Mouse (Mus musculus): ENCODE measurements around the gene Dclre1b.
"Not testable (repeated sequence)": the region's sequence is repeated elsewhere in the genome, so short reads cannot be mapped to it uniquely, and the experiment has no call there.

The Dclre1b gene

GRCm38 (mm10) chr3:103808891-103809798, at the start of gene Dclre1b, which contains the start of the genes Ap4b1 and Gm43064:
Gene Dclre1b (minus strand): TSS chr3:103809444.
Gene Ap4b1 (plus strand): TSS chr3:103809520.
Gene Gm43064 (plus strand): TSS chr3:103809573.
- in situ Hi-C loops (cut with MboI; ENCODE audit: low sequenced_read_pairs) = no loop called here

GRCm38 (mm10) chr3:103857977-103858563, 48.8 kb upstream of the Dclre1b start:
- in situ Hi-C loops (cut with MboI; ENCODE audit: low sequenced_read_pairs) = no loop called here

DNA sequence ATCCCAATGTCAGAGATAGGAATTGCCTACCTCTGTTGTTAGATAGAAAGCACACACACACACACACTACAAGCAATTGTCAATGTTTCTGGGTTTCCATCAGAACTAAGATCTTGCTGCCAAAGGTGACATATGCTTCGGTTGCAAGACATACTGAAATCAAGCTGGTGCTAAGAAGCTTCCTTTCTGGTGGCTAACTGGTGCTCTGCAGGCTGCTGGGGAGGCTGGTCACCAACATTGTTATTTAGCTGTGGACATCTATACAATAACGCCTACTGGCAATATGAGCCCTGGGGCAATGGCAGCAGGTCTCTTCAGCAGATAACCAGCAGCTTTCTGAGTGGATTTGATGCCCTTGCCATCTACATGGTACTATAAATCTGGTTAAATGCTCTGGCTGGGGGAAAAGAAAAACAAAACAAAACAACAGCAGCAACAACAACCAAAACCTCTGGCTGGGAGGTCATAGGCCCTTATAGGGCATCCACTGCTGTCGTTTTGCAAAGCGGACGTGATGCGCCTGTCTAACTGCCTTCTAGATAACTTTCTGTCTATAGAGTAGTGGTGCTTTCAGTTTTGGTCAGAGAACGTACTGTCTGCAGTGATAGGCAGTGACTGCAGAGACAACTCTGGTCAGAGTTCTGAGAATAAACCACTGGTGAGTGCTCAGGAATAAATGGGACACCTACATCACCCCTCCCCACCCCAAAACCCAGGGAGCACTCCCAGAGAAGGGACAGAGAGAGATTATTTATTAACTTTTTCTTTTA, 48.0 kb upstream of the Dclre1b start:
- in situ Hi-C loops (cut with MboI; ENCODE audit: low sequenced_read_pairs) = no loop called here

DNA sequence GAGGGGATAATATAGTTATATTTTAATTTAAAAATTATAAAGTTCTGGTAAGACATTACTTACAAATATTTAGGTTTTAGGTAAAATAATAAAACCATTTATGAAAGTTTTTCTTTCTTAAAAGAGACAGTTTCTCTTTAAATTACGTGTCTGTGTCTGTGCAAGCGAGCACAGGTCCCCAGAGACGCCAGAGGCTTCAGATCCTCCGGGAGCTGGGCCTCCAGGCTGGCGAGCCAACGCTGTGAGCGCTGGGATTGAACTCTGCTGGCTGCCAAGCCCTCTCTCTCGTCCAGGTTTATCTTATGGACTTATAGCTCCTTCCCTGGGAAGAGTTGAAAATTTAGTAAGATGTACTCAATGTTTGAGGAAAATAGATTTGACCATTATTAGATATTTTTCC, 44.6 kb upstream of the Dclre1b start:
- in situ Hi-C loops (cut with MboI; ENCODE audit: low sequenced_read_pairs) = no loop called here

DNA sequence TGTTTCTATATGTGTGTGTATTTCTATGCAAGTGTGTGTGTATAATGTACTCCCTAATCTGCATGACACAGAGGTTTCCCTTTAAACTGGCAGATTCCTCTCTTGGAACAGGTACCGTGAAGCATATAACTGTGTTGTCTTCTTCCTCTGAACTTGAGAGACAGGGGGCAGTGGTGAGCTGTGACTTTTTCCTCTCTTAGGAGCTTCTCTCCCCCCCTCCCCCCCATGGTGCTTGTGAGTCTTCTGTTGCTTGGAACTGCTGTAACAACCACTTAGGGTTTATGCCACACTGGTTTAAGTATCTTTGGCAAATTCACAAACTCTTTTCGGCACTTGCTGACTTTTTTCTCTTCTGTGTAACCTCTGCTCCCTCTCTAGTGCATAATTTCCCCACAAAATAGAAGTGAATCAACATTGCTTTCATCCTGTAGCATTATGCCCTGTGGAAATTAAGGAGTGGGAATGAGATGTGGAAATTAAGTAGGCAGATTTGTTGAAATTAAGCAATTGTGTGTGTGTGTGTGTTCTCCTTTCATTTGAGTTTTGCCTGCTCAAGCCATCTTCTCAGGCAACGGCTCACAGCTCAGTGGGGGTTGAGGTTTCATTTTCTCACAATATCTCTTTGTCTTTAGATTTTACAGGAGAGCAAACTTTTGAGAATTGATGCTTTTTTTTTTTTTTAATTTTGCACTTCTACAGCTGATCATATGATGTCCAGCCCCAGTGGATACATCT, 43.5 kb upstream of the Dclre1b start:
- in situ Hi-C loops (cut with MboI; ENCODE audit: low sequenced_read_pairs) = no loop called here

- in situ Hi-C loops (cut with MboI; ENCODE audit: low sequenced_read_pairs) = no loop called here
Measured at GRCm38 (mm10) chr3:103851882-103852281, 42.6 kb upstream of the Dclre1b start.

DNA sequence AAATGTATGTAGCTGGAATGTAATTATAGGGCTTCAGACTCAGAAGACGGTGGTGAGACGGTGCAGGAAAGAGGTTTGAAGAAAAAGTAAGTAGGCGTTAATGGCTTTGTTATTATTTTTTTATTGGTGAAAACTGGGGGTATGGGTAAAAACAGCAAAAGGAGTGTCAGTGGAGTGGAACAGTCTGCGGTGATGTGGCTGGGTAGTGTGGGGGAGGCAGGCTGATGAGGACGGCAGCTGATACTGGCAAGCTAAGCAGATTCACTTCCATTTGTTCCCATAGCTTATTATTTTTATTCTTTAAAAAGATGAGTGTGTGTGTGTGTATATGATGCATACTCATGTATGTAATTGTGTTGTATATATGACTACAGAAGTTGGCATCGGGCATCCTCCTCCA, 42.2 kb upstream of the Dclre1b start:
- in situ Hi-C loops (cut with MboI; ENCODE audit: low sequenced_read_pairs) = no loop called here

DNA sequence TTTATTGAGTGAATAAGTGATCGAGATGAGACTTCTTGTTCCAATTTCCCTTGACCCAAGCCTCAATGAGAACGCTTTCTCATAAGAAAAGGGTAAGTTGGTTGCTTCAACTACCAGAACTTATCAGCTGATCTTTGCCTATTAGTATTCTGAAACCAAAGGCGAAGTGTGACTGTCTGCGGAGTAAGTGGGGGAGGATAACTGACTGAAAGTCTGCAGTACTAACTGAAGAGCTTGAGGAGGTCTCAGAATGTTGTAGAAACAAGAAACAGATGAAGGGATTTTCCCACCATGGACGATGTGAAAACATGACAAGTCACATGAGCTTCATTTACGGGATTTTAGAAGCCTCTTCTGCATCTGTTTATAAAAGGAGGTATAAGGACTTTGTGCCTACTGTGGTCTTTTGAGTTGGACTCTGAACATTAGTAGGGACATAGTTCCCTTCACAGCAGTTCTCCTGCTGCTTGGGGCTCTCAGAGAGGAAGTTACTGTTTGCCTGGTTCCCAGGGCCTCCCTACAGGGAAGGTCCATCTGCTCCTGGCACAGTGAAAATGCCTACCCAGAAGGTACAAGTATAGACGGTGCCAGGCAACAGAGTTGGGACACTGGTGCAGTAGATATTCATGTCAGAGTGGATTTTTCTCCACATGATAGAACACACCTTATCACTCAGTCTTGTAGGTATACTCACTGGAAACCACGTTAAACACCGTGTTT, 41.6 kb upstream of the Dclre1b start:
- in situ Hi-C loops (cut with MboI; ENCODE audit: low sequenced_read_pairs) = no loop called here

DNA sequence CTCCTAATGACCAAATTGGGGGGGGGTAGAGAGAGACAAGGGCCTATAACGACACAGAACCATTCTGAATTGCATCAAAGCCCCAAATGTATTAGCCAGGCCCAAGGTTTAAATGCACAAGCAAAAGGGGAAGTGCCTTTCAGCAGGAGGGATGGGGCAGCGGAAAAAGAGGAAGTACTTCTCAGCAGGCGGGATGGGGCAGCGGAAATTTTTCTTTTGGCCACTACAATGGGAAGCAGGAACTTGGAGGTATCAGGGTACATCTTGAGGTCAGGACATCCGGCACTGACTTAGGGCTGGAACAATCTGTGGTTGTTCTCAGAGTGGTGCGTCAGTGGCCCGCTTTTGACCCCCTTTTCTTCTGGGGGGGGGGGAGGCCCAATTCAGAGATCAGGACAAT, 31.7 kb upstream of the Dclre1b start:
- in situ Hi-C loops (cut with MboI; ENCODE audit: low sequenced_read_pairs) = not testable (repeated sequence)

DNA sequence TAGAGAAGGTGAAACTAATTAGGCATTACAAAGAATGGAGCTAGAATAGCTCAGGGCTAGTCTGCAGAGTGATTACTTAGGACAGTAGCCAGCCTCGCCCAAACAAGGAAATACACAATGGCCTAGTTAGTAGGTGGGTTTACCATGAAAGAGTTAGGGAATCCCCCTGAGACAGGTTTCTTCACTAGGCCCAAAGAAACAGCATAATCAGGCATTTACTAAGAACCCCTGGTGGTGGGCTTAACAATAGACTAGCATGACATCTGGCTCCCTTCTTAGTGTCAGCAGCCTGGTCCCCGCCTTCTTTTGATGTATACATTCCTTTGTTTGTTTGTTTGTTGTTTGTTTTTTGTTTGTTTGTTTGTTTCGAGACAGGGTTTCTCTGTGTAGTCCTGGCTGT, 31.0 kb upstream of the Dclre1b start:
- in situ Hi-C loops (cut with MboI; ENCODE audit: low sequenced_read_pairs) = not testable (repeated sequence)

- in situ Hi-C loops (cut with MboI; ENCODE audit: low sequenced_read_pairs) = no loop called here
Measured at GRCm38 (mm10) chr3:103839711-103840110, 30.5 kb upstream of the Dclre1b start.

- in situ Hi-C loops (cut with MboI; ENCODE audit: low sequenced_read_pairs) = no loop called here
Measured at GRCm38 (mm10) chr3:103836453-103836852, 27.2 kb upstream of the Dclre1b start.

GRCm38 (mm10) chr3:103835951-103836310, 26.7 kb upstream of the Dclre1b start:
- in situ Hi-C loops (cut with MboI; ENCODE audit: low sequenced_read_pairs) = no loop called here

- in situ Hi-C loops (cut with MboI; ENCODE audit: low sequenced_read_pairs) = no loop called here
Measured at GRCm38 (mm10) chr3:103835272-103835950, 26.2 kb upstream of the Dclre1b start.

DNA sequence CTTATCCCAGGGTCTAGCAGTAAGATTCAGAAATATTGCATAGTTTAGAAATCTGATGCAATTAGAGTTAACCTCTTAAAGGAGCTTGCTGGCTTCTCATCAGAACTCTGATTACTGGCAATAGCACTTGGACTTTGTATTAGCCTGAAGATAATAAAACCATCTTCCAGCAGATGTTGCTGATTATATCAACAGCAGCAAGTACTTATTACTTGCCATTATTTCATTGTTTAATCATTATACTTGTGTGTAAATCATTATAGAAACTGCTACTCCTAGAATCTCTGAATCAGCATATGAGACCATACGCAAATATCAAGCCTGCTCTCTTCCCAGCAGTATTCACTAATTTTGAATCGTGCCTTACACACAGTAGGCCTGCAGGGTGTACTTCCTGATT, 24.8 kb upstream of the Dclre1b start:
- in situ Hi-C loops (cut with MboI; ENCODE audit: low sequenced_read_pairs) = no loop called here

- in situ Hi-C loops (cut with MboI; ENCODE audit: low sequenced_read_pairs) = no loop called here
Measured at GRCm38 (mm10) chr3:103832426-103832825, 23.2 kb upstream of the Dclre1b start, which contains the start of gene Bcl2l15. Gene Bcl2l15 (plus strand): TSS chr3:103832601.

- in situ Hi-C loops (cut with MboI; ENCODE audit: low sequenced_read_pairs) = no loop called here
Measured at GRCm38 (mm10) chr3:103831146-103831545, 21.9 kb upstream of the Dclre1b start.

GRCm38 (mm10) chr3:103830681-103831080, 21.4 kb upstream of the Dclre1b start:
- in situ Hi-C loops (cut with MboI; ENCODE audit: low sequenced_read_pairs) = not testable (repeated sequence)

DNA sequence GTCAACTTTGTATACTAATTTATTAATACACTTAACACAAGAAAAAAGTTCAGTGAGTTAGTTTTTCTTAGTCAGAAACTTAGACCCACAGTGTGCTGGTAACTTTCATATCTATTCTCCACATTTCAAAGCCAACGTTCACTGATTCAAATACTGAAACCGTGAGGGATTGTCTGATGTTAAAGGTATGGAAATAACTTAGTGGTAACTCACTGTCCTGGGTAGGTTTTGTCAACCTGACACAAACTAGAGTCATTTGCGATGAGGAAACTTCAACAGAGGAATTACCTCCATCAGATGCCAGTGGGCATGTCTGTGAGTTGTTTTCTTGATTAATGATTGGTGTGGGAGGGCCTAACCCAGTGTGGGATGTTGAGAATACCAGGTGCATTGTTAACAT, 19.8 kb upstream of the Dclre1b start:
- in situ Hi-C loops (cut with MboI; ENCODE audit: low sequenced_read_pairs) = no loop called here

GRCm38 (mm10) chr3:103827548-103827947, 18.3 kb upstream of the Dclre1b start:
- in situ Hi-C loops (cut with MboI; ENCODE audit: low sequenced_read_pairs) = no loop called here
